Mouse (Mus musculus) monocyte, adult 5-6 weeks (primary cell): ENCODE data around the gene Eci3. TPM values are rescaled to one million over a fixed set of nuclear protein-coding genes. Genes with fewer than 3 reads are reported as not detected.
A peak's percentile ranks its signal among the peaks of the same experiment; 100 is the strongest.
"Not testable (repeated sequence)": the region's sequence is repeated elsewhere in the genome, so short reads cannot be mapped to it uniquely, and the experiment has no call there.

Source experiments
- ATAC-seq: fragments of 153-309, 156-312 bp; replicated peaks from 2 replicates; pipeline ENCODE4 v1.8.0; 2017; ENCODE audit warnings: mild to moderate bottlenecking; ENCODE audit not compliant: low TSS enrichment, insufficient number of reproducible peaks, severe bottlenecking, poor library complexity, low FRiP score
- total RNA-seq: library from RNA; stranded (forward); fragments of 200-1000, 200-491, 200-594 nt; gene quantifications from 3 replicates; pipeline ENCODE4 v1.2.3, GENCODE M21; 2017

Gene Eci3
- total RNA-seq, result 1.4 TPM in 1 of 3 replicates, not detected in the others

DNA sequence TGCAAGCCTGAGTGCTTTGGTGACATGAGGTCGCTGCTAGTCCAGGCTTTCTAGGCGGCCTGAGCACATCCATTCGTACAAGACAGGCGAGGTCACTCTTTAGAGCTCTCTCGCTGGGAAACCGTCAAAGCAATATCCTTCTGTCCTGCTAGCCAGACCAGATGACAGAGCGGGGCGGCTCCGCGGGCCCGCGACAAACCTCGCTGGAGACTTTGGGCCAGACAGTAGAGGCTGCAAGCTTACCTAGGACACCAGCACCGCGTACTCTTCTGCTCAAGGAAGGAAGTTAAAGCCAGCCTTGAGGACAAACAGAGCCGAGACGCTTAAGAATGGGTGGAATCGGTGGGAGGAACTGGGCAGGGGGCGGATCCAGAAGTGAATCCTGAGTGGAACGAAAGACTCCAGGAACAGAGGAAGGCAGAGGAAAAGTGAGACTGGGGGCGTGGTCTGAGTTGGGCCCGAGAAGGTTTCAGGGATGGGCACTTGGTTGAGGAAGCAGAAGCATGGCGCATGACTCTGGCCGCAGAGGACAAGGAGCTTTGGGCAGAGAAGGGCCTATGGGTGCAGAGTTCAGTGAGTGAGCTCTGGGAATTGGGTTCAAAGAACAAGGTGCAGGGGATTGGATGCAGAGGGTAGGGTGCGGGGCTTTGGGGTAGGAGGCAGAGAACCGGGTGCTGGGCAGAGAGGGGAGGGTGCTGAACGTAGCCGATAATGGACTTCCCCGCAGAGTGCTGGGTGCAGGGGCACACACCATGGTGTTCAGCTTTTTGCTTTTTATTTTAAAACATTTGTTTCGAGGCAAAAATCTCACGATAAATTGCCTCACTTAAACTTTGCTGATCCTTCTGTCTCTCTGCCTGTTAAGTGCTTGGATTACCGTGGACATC is at the start of gene Eci3:
Gene Eci3, minus strand, starts transcription at position 300 of the 887 bp plus-strand sequence.
- no peak for ATAC-seq

DNA sequence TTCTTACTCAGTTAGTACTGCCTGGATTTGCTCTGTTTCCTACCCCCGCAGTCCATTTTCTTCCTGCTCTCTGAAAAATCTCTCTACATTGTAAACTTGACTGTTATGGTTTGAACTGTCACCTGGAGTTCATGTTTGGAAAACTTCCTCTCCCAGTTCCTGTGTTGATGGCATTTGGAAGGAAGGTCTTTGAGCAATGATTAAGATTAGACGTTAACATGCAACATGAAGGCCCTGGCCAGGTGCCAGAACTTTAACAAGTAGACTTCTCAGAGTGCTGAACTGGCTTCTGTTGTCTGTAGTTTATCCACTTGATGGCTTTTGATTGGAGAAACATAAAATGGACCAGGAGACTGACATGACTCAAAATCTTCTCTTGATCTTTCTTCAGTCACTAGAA is 32.3 kb upstream of the Eci3 start:
- no peak for ATAC-seq

DNA sequence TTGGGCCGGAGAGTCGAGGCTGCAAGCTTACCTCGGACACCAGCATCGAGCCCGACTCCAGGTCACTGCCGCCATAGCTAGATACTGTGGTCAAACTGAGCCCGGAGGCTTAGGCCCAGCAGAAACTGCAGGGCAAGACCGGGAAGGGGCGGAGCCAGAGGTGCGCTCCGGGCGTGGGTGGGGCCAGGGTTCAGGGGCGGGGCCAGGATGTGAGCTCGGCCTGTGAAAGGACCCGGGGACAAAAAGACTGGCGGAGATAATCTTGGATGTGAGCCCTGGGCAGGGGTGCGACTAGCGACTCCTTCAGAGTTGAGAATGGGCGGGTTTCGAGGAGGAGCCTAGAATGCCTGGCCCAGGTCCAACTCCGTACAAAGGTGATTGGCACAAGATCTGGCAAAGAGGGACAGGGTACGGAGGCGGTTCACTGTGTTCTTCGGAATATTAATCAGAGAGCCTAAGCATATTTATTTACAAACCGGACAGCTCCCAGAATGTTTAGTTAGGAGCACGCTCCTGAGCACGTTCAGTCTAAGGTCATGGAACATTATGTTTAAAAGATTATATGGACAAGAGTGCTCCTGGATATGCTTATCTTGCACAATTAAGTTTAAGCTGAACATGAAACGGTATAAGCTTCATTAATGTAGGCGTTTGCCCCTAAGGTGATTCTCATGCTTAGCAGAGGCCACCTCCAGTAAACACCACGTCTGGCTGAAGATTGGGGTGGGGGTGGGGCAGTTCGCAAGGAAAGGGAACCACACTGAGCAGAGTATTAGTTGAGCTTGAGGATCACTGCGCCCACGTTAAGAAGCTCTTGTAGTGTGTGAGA is 30.6 kb upstream of the Eci3 start:
- ATAC-seq, result peak; percentile 92

DNA sequence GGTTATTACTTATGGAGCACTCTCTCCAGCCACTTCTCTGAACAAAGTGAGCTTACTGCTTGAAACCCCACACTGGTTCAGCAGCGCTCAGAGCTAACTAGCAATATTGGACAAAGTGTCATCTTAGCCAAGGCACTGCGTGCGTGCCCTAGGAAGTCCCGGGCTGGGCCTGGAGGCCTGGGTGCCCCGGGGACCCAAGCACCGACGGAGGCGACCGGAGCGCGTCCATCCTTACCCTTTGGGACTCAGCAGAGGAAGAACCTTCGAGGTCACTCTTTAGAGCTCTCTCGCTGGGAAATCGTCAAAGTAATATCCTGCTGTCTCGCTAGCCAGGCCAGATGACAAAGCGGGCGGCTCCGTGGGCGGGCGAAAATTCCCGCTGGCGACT is 30.0 kb upstream of the Eci3 start:
- ATAC-seq, result no peak

DNA sequence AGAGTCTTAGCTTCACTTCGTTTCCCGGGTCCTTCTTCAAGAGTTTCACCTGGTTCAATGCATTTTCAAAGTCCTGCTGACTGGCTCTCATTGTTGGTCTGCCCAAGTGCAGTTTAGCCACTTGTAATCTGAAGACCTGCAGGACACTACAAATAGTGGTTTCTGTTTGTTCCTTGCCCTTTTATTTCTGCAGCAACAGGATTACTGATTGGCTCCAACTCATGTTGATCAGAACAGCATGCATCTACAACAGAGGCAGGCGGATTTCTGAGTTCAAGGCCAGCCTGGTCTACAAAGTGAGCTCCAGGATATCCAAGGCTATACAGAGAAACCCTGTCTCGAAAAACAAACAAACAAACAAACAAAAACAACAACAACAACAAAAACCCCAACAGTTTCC is 29.5 kb upstream of the Eci3 start:
- ATAC-seq, result no peak

DNA sequence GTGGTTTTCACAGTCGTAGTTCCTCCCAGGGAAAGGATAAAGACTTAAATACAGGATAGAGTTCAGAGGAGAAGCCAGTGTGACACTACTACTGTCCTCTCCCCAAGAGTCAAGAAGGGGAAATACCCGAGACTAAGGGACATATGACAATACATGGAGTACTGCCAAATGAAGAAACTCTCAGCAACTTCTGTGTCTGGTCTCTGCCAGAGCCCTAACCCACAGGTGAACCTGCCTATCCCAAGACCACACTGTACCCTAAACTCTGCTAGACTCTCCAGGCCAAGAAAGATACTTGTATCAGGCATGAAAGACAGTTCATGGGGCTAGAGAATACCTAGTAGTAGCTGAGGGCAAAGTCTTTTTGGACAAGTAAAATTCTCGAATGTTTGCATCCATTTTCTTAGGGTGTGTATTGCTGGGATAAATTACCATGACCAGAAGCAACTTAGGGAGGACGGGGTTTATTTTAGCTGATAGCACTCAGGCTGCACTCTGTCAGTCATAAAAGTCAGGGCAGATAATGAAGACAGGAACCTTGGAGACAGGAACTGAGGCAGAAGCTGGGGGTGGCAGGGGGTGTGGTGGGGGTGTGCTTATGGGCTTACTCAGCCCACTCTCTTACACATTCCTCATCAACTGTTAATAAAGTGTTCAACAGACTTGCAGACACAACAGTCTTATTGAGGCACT is 28.1 kb upstream of the Eci3 start:
- ATAC-seq, result no peak

DNA sequence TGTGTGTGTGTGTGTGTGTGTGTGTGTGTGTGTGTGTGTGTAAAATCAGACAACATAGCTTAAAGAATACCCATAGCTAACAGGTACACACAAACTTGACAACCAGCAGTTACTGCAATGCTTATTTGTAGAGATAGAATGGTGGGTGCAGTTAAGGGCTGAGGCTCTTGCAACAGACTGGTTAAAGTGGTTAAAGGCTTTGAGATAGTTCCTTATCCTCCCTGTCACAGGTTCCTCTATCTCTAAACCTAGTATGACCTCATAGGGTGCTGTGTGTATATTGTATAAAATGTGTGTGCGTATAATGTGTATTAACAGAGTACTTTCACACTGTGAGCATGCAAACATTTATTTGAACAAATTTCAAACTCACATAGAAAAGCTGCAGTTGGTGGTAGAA is 19.9 kb upstream of the Eci3 start:
- ATAC-seq, result peak; percentile 53; the same call in 1 of the 2 replicates

DNA sequence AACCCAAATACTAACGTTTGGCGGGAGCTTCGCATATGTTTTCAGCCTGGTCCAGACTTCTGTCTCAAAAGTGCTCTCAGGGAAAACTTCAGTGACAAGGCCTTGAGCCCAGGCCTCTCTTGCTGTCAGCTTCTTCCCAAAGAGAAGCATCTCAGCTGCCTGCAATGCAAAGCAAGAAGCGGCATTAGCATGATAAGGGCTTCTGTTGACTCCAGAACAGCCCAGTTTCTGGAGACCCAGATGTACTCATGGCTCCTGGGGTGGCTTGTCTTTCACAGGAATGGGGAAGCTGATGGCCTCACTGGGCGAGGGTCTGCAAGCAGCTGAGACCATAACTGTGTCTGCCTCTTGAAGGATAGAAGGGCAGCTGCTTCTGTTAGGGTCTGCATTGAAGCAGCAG is 15.0 kb upstream of the Eci3 start:
- not testable (repeated sequence) for ATAC-seq

DNA sequence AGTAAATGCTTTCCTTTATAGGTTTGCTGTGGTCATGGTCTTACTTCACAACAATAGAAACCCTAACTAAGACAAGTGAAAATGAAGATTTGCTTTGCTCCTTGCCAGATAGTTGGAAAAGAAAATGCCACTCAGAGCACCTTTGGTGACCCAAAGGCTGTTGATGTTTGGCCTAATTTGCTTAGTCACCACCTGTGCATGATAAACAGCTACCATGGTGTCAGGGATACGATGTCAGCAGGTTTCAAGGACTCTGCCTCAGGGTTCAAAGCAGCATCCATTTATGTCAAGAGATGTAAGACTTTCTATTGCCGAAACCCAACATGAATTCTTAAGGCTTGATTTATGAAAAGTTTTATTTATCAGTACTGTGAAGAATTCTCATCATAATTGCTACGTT is 13.8 kb upstream of the Eci3 start:
- no peak for ATAC-seq

DNA sequence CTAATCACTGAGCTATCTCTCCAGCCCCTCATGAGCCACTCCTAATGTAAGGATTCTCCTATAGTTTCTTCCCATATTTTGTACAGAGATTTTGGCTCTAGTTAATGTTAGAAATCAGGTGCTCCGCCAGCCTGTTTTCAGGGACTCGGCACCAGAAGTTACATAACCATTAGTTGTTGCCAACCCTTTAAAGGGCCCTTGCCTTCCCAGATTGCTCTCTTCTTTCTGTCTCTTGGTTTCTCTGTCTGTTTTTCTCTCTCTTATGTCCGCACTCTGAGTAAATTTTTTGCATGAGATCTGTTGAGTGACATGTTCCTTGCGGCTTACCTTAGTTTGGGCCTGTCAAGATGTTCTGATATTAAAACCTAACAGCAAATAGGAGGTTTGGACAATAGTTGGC is 12.5 kb upstream of the Eci3 start:
- ATAC-seq, result no peak

DNA sequence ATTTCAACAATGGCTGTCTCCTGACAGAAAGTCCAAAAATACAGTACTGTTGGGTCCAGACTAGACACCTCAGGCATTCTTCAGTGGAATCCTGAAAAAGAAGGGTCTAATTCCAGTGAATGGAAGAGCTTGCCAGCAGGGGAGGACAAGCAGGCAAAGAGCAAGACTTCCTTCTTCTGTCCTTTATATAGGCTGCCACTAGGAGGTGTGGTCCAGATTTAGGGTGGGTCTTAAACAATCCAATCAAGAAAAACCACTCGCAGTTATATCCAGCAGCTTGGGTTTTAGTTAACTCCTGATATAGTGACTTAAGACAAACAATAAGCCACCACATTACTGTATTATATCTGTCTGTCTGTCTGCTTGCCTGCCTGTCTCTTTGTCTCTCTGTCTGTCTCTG is 10.2 kb upstream of the Eci3 start:
- ATAC-seq, result no peak

DNA sequence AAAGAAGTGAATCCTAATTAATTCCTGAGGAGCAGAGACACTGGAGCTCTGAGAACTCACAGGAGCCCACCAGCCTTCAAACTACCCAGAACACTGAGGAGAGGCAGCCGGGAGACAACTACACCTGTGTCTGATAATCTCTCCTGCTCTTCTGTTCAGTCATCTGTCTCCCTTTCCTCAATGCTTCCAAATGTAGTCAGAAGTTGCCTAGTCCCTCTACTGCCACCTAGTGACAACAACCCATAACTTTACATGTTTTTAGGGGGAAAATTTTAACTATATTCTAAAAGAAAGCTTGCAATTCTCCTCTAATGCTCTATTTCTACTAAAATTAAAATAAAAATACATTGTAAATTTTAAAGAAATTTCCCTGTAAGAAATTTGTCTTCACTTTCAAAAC is 9.5 kb upstream of the Eci3 start:
- no peak for ATAC-seq

DNA sequence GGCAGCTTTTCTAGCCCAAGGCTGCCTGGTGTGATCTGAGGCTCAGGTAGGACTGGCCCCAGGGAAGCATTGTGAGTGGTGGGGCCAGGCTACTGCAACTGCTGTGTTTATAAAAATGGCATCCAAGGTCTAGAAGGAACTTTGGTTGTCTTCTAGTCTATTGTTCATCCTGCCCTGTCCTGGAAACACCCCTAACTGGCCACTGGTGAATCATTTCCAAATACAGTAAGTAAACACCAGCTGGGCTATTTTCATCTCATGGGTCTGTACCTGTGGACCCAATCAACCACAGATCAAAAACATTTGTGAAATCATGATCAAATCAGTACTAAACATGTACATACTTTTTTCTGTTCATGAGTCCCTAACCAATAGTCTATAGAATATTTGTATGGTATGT is 8.8 kb upstream of the Eci3 start:
- ATAC-seq, result not testable (repeated sequence)

DNA sequence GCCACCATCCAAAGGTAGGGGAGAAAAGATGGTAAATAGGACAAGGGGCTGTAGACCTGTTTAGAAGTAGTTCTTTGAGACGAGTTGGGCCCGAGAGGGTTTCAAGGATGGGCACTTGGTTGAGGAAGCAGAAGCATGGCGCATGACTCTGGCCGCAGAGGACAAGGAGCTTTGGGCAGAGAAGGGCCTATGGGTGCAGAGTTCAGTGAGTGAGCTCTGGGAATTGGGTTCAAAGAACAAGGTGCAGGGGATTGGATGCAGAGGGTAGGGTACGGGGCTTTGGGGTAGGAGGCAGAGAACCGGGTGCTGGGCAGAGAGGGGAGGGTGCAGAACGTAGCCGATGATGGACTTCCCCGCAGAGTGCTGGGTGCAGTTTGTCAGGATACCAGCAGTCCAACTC is 2.0 kb upstream of the Eci3 start:
- ATAC-seq, result not testable (repeated sequence)

DNA sequence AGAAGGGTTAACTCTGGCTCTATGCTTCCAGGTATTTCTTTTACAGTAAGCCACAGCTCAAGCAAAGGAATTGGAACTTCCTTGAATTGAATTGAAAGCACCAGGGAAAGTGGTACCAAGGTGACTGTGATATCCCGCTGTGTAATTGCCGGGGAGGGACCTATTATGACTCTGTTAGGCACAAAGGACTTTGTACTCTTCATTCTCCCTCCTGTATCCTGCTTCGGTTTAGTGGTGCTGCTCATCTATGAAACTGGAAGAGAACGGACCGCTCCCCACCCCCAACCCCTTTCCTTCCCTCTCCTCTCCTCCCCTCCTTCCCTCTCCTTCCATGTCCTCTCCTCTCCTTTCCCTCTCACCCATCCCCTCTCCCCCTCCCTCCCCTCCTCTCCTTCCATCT is 1.3 kb upstream of the Eci3 start:
- no peak for ATAC-seq

DNA sequence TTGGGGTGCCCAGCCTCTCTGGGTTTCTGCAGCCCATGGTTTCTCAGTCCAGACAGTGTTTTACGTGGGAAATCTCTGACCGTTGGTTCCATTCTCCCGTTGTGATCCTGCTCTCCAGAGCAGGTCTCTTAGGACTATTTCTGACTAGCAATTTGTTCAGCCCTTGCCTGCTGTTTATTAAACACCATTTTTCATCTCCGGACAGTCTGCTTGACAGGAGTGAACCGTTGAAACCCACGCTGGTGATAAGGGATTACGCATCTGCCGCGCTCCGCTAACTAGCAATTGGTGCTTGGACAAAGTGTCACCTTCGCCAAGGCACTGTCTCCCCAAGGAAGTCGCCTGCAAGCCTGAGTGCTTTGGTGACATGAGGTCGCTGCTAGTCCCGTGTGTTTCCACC is 809 bp upstream of the Eci3 start:
- no peak for ATAC-seq

DNA sequence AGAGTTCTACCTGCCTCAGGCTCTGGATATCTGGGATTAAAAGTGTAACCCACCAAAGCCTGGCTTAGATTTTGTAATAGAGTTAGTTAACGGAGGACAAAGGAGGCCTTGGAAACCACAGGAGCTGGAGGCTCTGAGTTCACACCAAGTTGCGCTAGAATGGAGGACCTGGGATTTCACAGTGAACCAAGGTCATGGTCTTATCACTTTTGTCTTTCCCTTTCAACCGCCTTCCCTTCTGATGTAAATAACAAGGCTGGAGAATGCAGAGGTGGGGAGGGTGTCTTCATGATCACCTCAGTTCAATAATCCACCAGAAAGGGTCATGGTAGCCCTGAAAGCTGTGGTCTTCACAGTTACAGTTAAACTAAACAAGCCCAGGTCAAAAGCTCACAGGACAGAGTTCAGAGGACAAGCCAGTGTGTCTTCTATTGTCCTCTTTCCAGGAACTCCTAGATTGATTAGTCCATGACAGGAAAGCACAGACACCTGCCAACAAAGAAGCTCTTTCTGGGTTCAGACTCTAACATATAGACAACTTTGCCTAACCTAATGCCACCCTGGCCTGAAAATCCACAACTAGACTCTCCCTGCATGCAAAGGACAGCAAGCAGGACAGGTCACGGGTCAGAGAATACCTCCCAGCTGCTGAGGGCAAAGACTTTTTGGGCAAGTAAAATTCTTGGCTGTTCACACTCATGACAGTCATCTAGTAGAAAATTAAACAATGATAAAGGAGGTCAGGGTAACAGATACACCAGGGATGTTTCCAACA is 2.4 kb downstream of the Eci3 start:
- ATAC-seq, result no peak

DNA sequence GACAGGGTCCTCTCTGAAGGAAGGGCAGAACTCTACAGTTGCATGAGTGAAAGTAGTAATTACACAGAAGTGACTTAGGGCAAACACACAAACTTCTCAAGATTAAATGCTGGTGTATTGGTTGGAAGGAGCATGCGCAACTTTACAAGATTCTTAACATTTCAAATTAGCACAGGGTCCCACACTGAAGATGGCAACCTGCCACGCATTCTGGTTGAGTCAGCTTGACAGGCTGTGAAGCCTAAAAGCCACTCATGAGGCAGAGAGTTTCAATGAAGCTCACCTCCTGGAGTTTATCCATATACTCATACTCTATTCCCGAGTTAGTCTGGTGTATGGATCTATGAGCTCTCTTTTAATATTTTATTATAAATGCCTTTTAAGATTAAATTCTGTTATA is 5.5 kb downstream of the Eci3 start:
- not testable (repeated sequence) for ATAC-seq

DNA sequence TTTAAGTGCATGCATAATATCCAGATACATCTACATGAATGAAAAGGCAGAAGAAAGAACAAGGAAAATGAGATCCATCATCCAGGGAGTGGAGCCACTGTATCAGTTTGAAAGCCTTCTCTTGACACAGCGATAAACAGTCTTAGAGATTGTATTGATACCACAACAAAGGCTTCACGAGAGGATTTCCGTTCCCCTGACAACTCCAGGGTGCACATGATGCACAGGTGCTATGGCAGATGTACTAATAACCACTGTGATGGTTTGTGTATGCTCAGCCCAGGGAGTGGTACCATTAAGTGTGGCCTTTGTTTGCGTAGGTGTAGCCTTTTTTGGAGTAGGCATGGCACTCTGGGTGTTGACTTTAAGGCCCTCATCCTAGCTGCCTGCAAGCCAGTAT is 6.7 kb downstream of the Eci3 start:
- no peak for ATAC-seq
